Mouse (Mus musculus) bone marrow, adult 2 months (tissue): ENCODE results near the gene Tmem53.

ENCODE experiments used
- CTCF ChIP-seq: fragments of 200-500 bp; IDR thresholded peaks from 2 replicates; pipeline ENCODE4 v1.5.1; 2011; ENCODE audit warnings: low read length, control low read depth; ENCODE audit not compliant: control insufficient read depth, insufficient read depth
- POLR2A ChIP-seq: fragments of 200-500 bp; IDR thresholded peaks from 2 replicates; pipeline ENCODE4 v1.6.1; 2011; ENCODE audit warnings: low read depth, mild to moderate bottlenecking, control low read depth, low read length, borderline replicate concordance; ENCODE audit not compliant: control insufficient read depth

DNA sequence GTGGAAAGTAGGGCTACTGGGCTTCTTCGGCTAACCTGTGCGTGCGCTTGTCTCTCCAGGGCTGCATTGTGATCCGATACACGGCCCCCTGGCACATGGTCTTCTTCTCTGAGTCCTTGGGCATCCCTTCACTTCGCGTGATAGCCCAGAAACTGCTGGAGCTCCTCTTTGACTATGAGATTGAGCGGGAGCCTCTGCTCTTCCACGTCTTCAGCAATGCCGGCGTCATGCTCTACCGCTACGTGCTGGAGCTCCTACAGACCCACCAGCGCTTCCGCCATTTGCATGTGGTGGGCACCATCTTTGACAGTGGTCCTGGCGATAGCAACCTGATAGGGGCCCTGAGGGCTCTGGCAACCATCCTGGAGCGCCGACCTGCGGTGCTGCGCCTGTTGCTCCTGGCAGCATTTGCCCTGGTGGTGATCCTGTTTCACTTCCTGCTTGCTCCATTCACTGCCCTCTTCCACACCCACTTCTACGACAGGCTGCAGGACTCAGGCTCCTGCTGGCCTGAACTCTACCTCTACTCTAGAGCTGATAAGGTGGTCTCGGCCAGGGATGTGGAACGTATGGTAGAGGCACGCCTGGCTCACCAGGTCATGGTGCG lies 16.2 kb downstream of the Tmem53 start:
- no peak; the same call in 1 of the 2 replicates for TF ChIP-seq CTCF
- no peak for TF ChIP-seq POLR2A
